Mouse (Mus musculus) spleen, adult 2 months (tissue): ENCODE results near the gene Lrrtm4. TPM values are rescaled to one million over a fixed set of nuclear protein-coding genes. Genes with fewer than 3 reads are reported as not detected.

Source experiments
- DNase-seq, 2 experiments: peaks; one replicate each; pipeline versions ENCODE4 v3.0.0 to v3.0.0-alpha.2; 2012 to 2021; ENCODE audit warnings: low spot score in 2 of 2, low read depth in 1 of 2
- H3K27ac ChIP-seq: fragments of 200-500 bp; 2 replicates; pipeline ENCODE4 v1.5.1; 2012; ENCODE audit warnings: low read length, inconsistent platforms; ENCODE audit not compliant: insufficient read depth
- H3K27me3 ChIP-seq: fragments of 200-500 bp; 2 replicates; pipeline ENCODE4 v1.6.1; 2012; ENCODE audit warnings: mild to moderate bottlenecking, moderate library complexity, low read length, inconsistent platforms; ENCODE audit not compliant: control insufficient read depth, insufficient read depth
- H3K36me3 ChIP-seq: fragments of 200-500 bp; 2 replicates; pipeline ENCODE4 v1.6.1; 2012; ENCODE audit warnings: mild to moderate bottlenecking, low read length, inconsistent platforms; ENCODE audit not compliant: control insufficient read depth, insufficient read depth
- H3K4me1 ChIP-seq: fragments of 200-500 bp; 2 replicates; pipeline ENCODE4 v1.6.1; 2011; ENCODE audit warnings: inconsistent platforms; ENCODE audit not compliant: control insufficient read depth, insufficient read depth, insufficient read length
- H3K4me3 ChIP-seq: fragments of 200-500 bp; 2 replicates; pipeline ENCODE4 v1.5.1; 2011; ENCODE audit warnings: mild to moderate bottlenecking, inconsistent platforms; ENCODE audit not compliant: insufficient read depth, insufficient read length; ENCODE audit errors: extremely low read depth
- CTCF ChIP-seq: fragments of 200-500 bp; IDR thresholded peaks from 2 replicates; pipeline ENCODE4 v1.5.1; 2011; ENCODE audit warnings: mild to moderate bottlenecking, inconsistent platforms; ENCODE audit not compliant: insufficient read depth, insufficient read length, insufficient replicate concordance; ENCODE audit errors: extremely low read depth
- POLR2A ChIP-seq: fragments of 200-500 bp; IDR thresholded peaks from 2 replicates; pipeline ENCODE4 v1.6.1; 2011; ENCODE audit warnings: low read depth, low read length, inconsistent platforms
- WGBS: fragments of 180-500 bp; shearing (Covaris S2); methylation state at CpG from one replicate; pipeline ENCODE4 v1.1.7; 2018; 5-methylcytosine and 5-hydroxymethylcytosine counted together
- polyA plus RNA-seq: library from polyadenylated mRNA; depleted of rRNA; stranded (reverse); fragments of >200 nt; gene quantifications from 2 replicates; pipeline ENCODE4 v1.2.3, GENCODE M21; 2012

Gene Lrrtm4
- polyA plus RNA-seq, 1 experiment = not detected

- 92% methylated on average over 2 of the region's 2 CpGs for WGBS
- Histone ChIP-seq H3K27me3 (no peaks in the 10 kb centered on the region), H3K36me3 (no peaks in the 10 kb centered on the region), H3K27ac (no peak overlapping the region), H3K4me3 (no peak overlapping the region), H3K4me1 (no peaks in the 10 kb centered on the region)
- TF ChIP-seq CTCF (no peak), POLR2A (no peak)
- no peak for DNase-seq
Measured at GRCm38 (mm10) chr6:80105343-80105742, 86.7 kb downstream of the Lrrtm4 start.

GRCm38 (mm10) chr6:80105843-80106242, 87.2 kb downstream of the Lrrtm4 start:
- no peaks in the 10 kb centered on the region for H3K4me1 ChIP-seq
- H3K27ac ChIP-seq = no peak overlapping the region
- H3K36me3 ChIP-seq = no peaks in the 10 kb centered on the region
- no peak overlapping the region for H3K4me3 ChIP-seq
- H3K27me3 ChIP-seq = no peaks in the 10 kb centered on the region
- DNase-seq = no peak
- TF ChIP-seq CTCF = no peak
- TF ChIP-seq POLR2A = no peak
- WGBS = 97% methylated on average over 1 of the region's 1 CpGs

- 90% methylated on average over 1 of the region's 1 CpGs for WGBS
- Histone ChIP-seq H3K4me3 (no peak overlapping the region), H3K36me3 (no peaks in the 10 kb centered on the region), H3K27ac (no peak overlapping the region), H3K27me3 (no peaks in the 10 kb centered on the region), H3K4me1 (no peaks in the 10 kb centered on the region)
- TF ChIP-seq CTCF (no peak), POLR2A (no peak)
- no peak for DNase-seq
Measured at GRCm38 (mm10) chr6:80126419-80126818, 107.7 kb downstream of the Lrrtm4 start.

- WGBS = 73% methylated on average over 4 of the region's 4 CpGs
Measured at GRCm38 (mm10) chr6:80162585-80162984, 143.9 kb downstream of the Lrrtm4 start.

GRCm38 (mm10) chr6:80181916-80182315, 163.2 kb downstream of the Lrrtm4 start:
- no peak overlapping the region for H3K4me3 ChIP-seq
- H3K4me1 ChIP-seq = no peaks in the 10 kb centered on the region
- 81% methylated on average over 1 of the region's 1 CpGs for WGBS
- no peak overlapping the region for H3K27ac ChIP-seq
- TF ChIP-seq POLR2A (no peak), CTCF (no peak)
- no peaks in the 10 kb centered on the region for H3K36me3 ChIP-seq
- H3K27me3 ChIP-seq = no peaks in the 10 kb centered on the region
- DNase-seq = no peak

More at GRCm38 (mm10) chr6:80162585-80162984, 143.9 kb downstream of the Lrrtm4 start:
- Histone ChIP-seq H3K4me3 (no peak overlapping the region), H3K36me3 (no peaks in the 10 kb centered on the region), H3K27ac (no peak overlapping the region), H3K27me3 (no peaks in the 10 kb centered on the region), H3K4me1 (no peaks in the 10 kb centered on the region)
- no peak for TF ChIP-seq CTCF
- no peak for DNase-seq

GRCm38 (mm10) chr6:80182353-80182752, 163.7 kb downstream of the Lrrtm4 start:
- H3K27me3 ChIP-seq = no peaks in the 10 kb centered on the region
- no peak for DNase-seq
- no peak overlapping the region for H3K27ac ChIP-seq
- H3K36me3 ChIP-seq = no peaks in the 10 kb centered on the region
- WGBS = 88% methylated on average over 2 of the region's 2 CpGs
- no peaks in the 10 kb centered on the region for H3K4me1 ChIP-seq
- TF ChIP-seq CTCF (no peak), POLR2A (no peak)
- no peak overlapping the region for H3K4me3 ChIP-seq

GRCm38 (mm10) chr6:80185489-80186113, 166.9 kb downstream of the Lrrtm4 start:
- no peak for DNase-seq
- 82% methylated on average over 6 of the region's 6 CpGs for WGBS
- Histone ChIP-seq H3K4me1 (no peaks in the 10 kb centered on the region), H3K36me3 (no peaks in the 10 kb centered on the region), H3K4me3 (no peak overlapping the region), H3K27me3 (no peaks in the 10 kb centered on the region), H3K27ac (no peak overlapping the region)
- TF ChIP-seq POLR2A = no peak
- TF ChIP-seq CTCF = no peak
